Mouse (Mus musculus) forebrain, embryonic 15.5 days (tissue): ENCODE results near the gene Fabp3. TPM values are rescaled to one million over a fixed set of nuclear protein-coding genes. Genes with fewer than 3 reads are reported as not detected.
A peak's percentile ranks its signal among the peaks of the same experiment; 100 is the strongest.

Experiments
- ATAC-seq: fragments of 200-750 bp; cut with Nextera tagmentation; replicated peaks from 2 replicates; pipeline ENCODE4 v1.8.0; 2017; ENCODE audit warnings: mild to moderate bottlenecking, moderate TSS enrichment, moderate library complexity
- H3K27ac ChIP-seq: fragments of 300-500 bp; sonication (generic); replicated peaks from 2 replicates; pipeline ENCODE4 v1.5.1; 2015; ENCODE audit warnings: mild to moderate bottlenecking, inconsistent platforms
- H3K27me3 ChIP-seq: fragments of 300-500 bp; sonication (generic); 2 replicates; pipeline ENCODE4 v1.6.1; 2015; ENCODE audit warnings: inconsistent platforms
- H3K36me3 ChIP-seq: fragments of 300-500 bp; sonication (generic); 2 replicates; pipeline ENCODE4 v1.6.1; 2015; ENCODE audit warnings: mild to moderate bottlenecking, inconsistent platforms
- H3K4me1 ChIP-seq: fragments of 300-500 bp; sonication (generic); 2 replicates; pipeline ENCODE4 v1.6.1; 2015; ENCODE audit warnings: inconsistent platforms
- H3K4me2 ChIP-seq: fragments of 300-500 bp; sonication (generic); replicated peaks from 2 replicates; pipeline ENCODE4 v1.6.1; 2015; ENCODE audit warnings: mild to moderate bottlenecking, inconsistent platforms
- H3K4me3 ChIP-seq: fragments of 300-500 bp; sonication (generic); 2 replicates; pipeline ENCODE4 v1.5.1; 2015; ENCODE audit warnings: mild to moderate bottlenecking, inconsistent platforms
- H3K9ac ChIP-seq: fragments of 300-500 bp; sonication (generic); replicated peaks from 2 replicates; pipeline ENCODE4 v1.6.1; 2015; ENCODE audit warnings: mild to moderate bottlenecking, inconsistent platforms
- H3K9me3 ChIP-seq: fragments of 300-500 bp; sonication (generic); 2 replicates; pipeline ENCODE4 v1.6.1; 2016; ENCODE audit warnings: inconsistent platforms
- WGBS: fragments of 180-500 bp; shearing (Covaris S2); methylation state at CpG from one replicate; pipeline ENCODE4 v1.1.7; 2015; ENCODE audit warnings: mixed read lengths; 5-methylcytosine and 5-hydroxymethylcytosine counted together
- polyA plus RNA-seq: library from polyadenylated mRNA; unstranded; fragments of >200 nt; fragmentation: Nextera tagmentation; extraction: Ambion mirVana; gene quantifications from 2 replicates; pipeline ENCODE4 v1.2.1, GENCODE M21; 2015

Fabp3 gene
- polyA plus RNA-seq, 1 experiment from 2014 or later, result 102 TPM

GRCm38 (mm10) chr4:130352588-130352987, 44.2 kb downstream of the Fabp3 start:
- no peak for ATAC-seq

DNA sequence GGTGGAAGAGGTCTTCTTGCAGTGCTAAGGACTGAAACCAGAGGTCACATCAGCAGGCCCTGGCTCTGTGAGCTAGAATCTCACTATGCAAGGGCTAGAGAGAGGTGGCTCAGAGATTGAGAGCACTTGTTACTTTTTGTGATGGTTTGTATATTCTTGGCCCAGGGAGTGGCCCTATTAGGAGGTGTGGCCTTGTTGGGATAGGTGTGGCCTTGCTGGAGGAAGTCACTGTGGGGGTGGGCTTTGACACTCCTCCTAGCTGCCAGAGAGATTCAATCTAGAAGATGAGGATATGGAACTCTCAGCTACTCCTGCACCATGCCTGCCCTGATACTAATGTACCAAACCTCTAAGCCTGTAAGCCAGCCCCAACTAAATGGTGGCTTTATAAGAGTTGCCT, 49.6 kb downstream of the Fabp3 start:
- no peak for ATAC-seq
- peaks cover 13% of the 10 kb centered on the region for H3K36me3 ChIP-seq
- H3K9me3 ChIP-seq, result no peaks in the 10 kb centered on the region
- H3K4me3 ChIP-seq, result no peak overlapping the region
- H3K27me3 ChIP-seq, result no peaks in the 10 kb centered on the region
- H3K9ac ChIP-seq, result no peak overlapping the region
- H3K27ac ChIP-seq, result no peak overlapping the region
- no peak overlapping the region for H3K4me2 ChIP-seq
- H3K4me1 ChIP-seq, result peaks cover 24% of the 10 kb centered on the region

More at GRCm38 (mm10) chr4:130352588-130352987, 44.2 kb downstream of the Fabp3 start:
- no peak overlapping the region for H3K4me2 ChIP-seq
- peaks cover 50% of the 10 kb centered on the region for H3K36me3 ChIP-seq
- no peaks in the 10 kb centered on the region for H3K4me1 ChIP-seq
- no peak overlapping the region for H3K4me3 ChIP-seq
- no peaks in the 10 kb centered on the region for H3K9me3 ChIP-seq
- H3K27me3 ChIP-seq, result no peaks in the 10 kb centered on the region
- 95% methylated on average over 7 of the region's 7 CpGs for WGBS
- no peak overlapping the region for H3K9ac ChIP-seq
- H3K27ac ChIP-seq, result no peak overlapping the region

- Histone ChIP-seq H3K4me2 (peak within 1 kb of the TSS; percentile 81), H3K4me1 (peaks cover 24% of the 10 kb centered on the region), H3K9me3 (no peaks in the 10 kb centered on the region), H3K36me3 (peaks cover 20% of the 10 kb centered on the region), H3K27ac (peak within 1 kb of the TSS; percentile 84), H3K9ac (peak within 1 kb of the TSS; percentile 95), H3K27me3 (no peaks in the 10 kb centered on the region), H3K4me3 (peak within 1 kb of the TSS; percentile 69)
- under 1% methylated on average over 49 of the region's 49 CpGs for WGBS
- ATAC-seq, result peak; percentile 99
Observed at GRCm38 (mm10) chr4:130359486-130360237, 51.3 kb downstream of the Fabp3 start, which contains the start of the genes Zcchc17 and Snrnp40. Gene Zcchc17 (minus strand): TSS chr4:130359943. Gene Snrnp40 (plus strand): TSS chr4:130360132.

DNA sequence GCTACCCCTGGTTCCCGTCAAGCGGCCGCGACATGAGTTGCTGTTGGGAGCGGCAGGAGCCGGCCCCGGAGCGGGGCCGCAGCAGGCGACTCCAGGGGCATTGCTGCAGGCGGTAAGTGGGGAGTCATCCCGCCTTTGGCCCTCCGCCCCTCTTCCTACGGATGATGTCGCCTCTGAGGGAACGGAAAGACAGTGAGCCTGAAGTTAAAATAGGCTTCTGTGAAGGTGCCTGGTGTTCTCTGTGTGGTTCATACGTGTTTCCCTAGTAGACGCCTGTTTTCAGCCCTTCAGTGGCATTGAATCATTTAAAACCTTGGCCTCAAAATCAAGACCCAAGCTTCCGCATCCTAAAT, 51.8 kb downstream of the Fabp3 start:
- no peak; the same call in 1 of the 2 replicates for ATAC-seq
- peaks cover 24% of the 10 kb centered on the region for H3K4me1 ChIP-seq
- H3K4me3 ChIP-seq, result peak overlapping the region; percentile 69
- peak overlapping the region; percentile 95 for H3K9ac ChIP-seq
- no peaks in the 10 kb centered on the region for H3K9me3 ChIP-seq
- peak overlapping the region; percentile 82 for H3K27ac ChIP-seq
- H3K27me3 ChIP-seq, result no peaks in the 10 kb centered on the region
- under 1% methylated on average over 19 of the region's 19 CpGs for WGBS
- H3K4me2 ChIP-seq, result peak overlapping the region; percentile 75
- H3K36me3 ChIP-seq, result peaks cover 25% of the 10 kb centered on the region

Other genes starting within 250 kb of the Fabp3 start
- 68.1 and 70.3 TPM in 2 replicates for gene Pef1, start 206.0 kb upstream of the Fabp3 start, polyA plus RNA-seq
- gene Hcrtr1, start 169.2 kb upstream of the Fabp3 start, polyA plus RNA-seq, result 0.27 and 0.38 TPM in 2 replicates
- gene Tinagl1, start 133.5 kb upstream of the Fabp3 start, polyA plus RNA-seq, result 3.7 and 5.6 TPM in 2 replicates
- 0.15 and 0.34 TPM in 2 replicates for gene Gm853, start 86.2 kb upstream of the Fabp3 start, polyA plus RNA-seq
- 87.4 and 97.3 TPM in 2 replicates for gene Serinc2, start 29.4 kb upstream of the Fabp3 start, polyA plus RNA-seq
- 0.55 and 1.1 TPM in 2 replicates for gene Gm10570, start 79 bp downstream of the Fabp3 start, polyA plus RNA-seq
- gene Zcchc17, start 51.3 kb downstream of the Fabp3 start, polyA plus RNA-seq, result 84.3 and 85.0 TPM in 2 replicates
- 135 and 148 TPM in 2 replicates for gene Snrnp40, start 51.5 kb downstream of the Fabp3 start, polyA plus RNA-seq